Mouse (Mus musculus) kidney, embryonic 16.5 days (tissue): Measurements from ENCODE around the gene Gm29797. TPM values are rescaled to one million over a fixed set of nuclear protein-coding genes. Genes with fewer than 3 reads are reported as not detected.

Source experiments
- ATAC-seq: fragments of 200-750 bp; cut with Nextera tagmentation; 2 replicates; pipeline ENCODE4 v1.8.0; 2017; ENCODE audit warnings: moderate TSS enrichment; ENCODE audit not compliant: low FRiP score, low TSS enrichment
- H3K27ac ChIP-seq: fragments of 300-500 bp; sonication (generic); 2 replicates; pipeline ENCODE4 v1.5.1; 2014; ENCODE audit warnings: low read length
- H3K27me3 ChIP-seq: fragments of 300-500 bp; sonication (generic); 2 replicates; pipeline ENCODE4 v1.6.1; 2014; ENCODE audit warnings: low read length, control low read depth, mixed read lengths; ENCODE audit not compliant: insufficient read depth
- H3K36me3 ChIP-seq: fragments of 300-500 bp; sonication (generic); 2 replicates; pipeline ENCODE4 v1.6.1; 2014; ENCODE audit warnings: low read length, control low read depth, mixed read lengths; ENCODE audit not compliant: insufficient read depth
- H3K4me1 ChIP-seq: fragments of 300-500 bp; sonication (generic); 2 replicates; pipeline ENCODE4 v1.6.1; 2014; ENCODE audit warnings: low read length, control low read depth, mixed read lengths; ENCODE audit not compliant: insufficient read depth
- H3K4me2 ChIP-seq: fragments of 300-500 bp; sonication (generic); replicated peaks from 2 replicates; pipeline ENCODE4 v1.6.1; 2014; ENCODE audit warnings: low read depth, low read length
- H3K4me3 ChIP-seq: fragments of 300-500 bp; sonication (generic); 2 replicates; pipeline ENCODE4 v1.5.1; 2014; ENCODE audit warnings: mild to moderate bottlenecking, low read length
- H3K9ac ChIP-seq: fragments of 300-500 bp; sonication (generic); replicated peaks from 2 replicates; pipeline ENCODE4 v1.6.1; 2014; ENCODE audit warnings: low read length
- H3K9me3 ChIP-seq: fragments of 300-500 bp; sonication (generic); 2 replicates; pipeline ENCODE4 v1.6.1; 2016; ENCODE audit warnings: low read length, control low read depth
- whole genome bisulfite sequencing: fragments of 180-500 bp; shearing (Covaris S2); extraction: QIAGEN DNeasy Blood & Tissue Kit; methylation state at CpG from one replicate; pipeline ENCODE4 v1.1.7; 2014; 5-methylcytosine and 5-hydroxymethylcytosine counted together
- polyA plus RNA-seq: library from polyadenylated mRNA; unstranded; fragments of >200 nt; fragmentation: Nextera tagmentation; extraction: Ambion mirVana; gene quantifications from 2 replicates; pipeline ENCODE4 v1.2.1, GENCODE M21; 2015

Gene Gm29797
- polyA plus RNA-seq, 1 experiment from 2014 or later: 0.21 TPM

DNA sequence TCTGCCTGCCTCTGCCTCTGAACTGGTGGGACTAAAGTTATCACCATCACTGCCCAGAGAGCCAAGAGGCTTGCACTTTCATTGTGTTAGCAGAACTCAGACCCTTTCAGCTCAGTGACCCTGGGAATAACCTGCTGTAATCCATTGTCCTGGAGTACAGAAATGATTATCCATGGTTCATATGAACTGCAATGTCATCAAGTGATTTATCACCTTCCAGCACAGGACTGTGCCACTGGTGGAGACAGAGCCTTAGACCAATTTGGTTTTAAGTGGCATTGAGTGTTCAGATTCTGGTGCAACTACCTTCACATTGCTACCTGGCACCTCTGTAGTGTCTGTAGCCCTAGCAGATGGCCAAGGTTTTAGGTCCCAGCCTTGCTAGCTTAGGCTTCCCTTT lies 3.8 kb upstream of the Gm29797 start:
- Histone ChIP-seq H3K9me3 (no peaks in the 10 kb centered on the region), H3K27ac (no peak overlapping the region), H3K4me2 (no peak overlapping the region), H3K9ac (no peak overlapping the region), H3K4me3 (no peak overlapping the region), H3K36me3 (peaks cover 68% of the 10 kb centered on the region), H3K4me1 (0 out of 2 replicates have a peak, but pooled peaks cover 3% of the 10 kb centered on the region), H3K27me3 (no peaks in the 10 kb centered on the region)
- ATAC-seq: no peak

DNA sequence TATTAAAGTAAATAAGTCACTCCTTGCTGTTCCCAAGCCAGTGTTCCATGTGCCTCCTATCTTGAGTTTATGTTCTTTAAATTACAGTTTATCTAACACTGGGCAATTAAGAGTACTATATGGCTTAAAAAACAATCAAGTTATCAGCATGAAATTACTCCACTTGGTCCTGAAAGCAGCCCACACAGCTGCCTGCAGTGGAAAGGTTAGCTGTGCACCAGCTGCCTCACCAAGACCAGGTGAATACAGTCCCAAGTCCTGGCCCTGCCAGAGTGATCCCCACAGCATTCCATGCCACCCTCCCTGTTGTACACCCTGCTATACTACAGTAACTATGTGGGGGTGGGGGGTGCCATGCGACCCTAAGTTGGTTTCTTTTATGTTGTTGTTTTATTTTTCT lies 3.3 kb upstream of the Gm29797 start:
- ATAC-seq: no peak
- peaks cover 63% of the 10 kb centered on the region for H3K36me3 ChIP-seq
- 84% methylated on average over 1 of the region's 1 CpGs for WGBS
- no peak overlapping the region for H3K9ac ChIP-seq
- no peak overlapping the region for H3K4me2 ChIP-seq
- no peaks in the 10 kb centered on the region for H3K27me3 ChIP-seq
- 0 out of 2 replicates have a peak, but pooled peaks cover 3% of the 10 kb centered on the region for H3K4me1 ChIP-seq
- H3K9me3 ChIP-seq: no peaks in the 10 kb centered on the region
- no peak overlapping the region for H3K4me3 ChIP-seq
- H3K27ac ChIP-seq: no peak overlapping the region

DNA sequence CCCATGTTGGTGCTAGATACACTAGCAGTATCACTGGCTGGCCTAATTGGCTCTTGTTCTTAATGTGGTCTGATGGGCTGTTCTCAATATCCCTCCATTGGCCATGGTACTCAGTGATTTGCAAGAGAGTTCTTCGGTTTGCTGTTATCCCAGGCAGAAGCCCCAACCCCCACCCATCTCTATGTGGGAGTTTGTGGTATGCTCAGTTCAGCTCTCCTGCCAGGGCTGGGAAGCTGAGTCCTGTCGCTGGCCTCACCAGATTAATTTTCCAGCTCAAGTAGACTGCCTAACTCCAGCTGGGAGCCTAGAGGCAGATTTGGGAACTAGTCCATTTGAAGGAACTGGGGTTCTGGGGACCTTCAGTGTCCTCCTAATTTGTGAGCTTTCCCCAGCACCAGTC lies 607 bp downstream of the Gm29797 start:
- peaks cover 32% of the 10 kb centered on the region for H3K36me3 ChIP-seq

DNA sequence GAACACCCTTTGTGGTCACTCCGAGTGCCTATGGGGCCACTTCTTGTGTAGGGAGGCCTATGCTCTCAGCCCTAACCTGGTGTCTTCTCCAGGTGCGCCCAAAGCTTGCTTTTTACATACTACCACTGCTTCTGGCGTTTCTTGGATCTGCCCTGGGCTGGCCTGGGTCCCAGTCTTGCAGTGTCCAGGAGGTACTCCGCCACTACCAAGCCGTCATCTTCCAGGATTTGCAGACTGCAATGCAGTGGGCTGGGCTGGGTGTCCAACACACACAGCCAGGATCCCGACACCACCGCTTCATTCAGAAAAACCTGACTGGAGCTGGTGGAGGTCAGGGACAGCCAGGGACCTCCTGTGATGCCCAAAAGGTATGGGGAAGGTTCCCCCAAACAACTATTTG lies 1.7 kb downstream of the Gm29797 start:
- Histone ChIP-seq H3K36me3 (peaks cover 21% of the 10 kb centered on the region), H3K4me3 (no peak overlapping the region), H3K9me3 (no peaks in the 10 kb centered on the region), H3K4me2 (no peak overlapping the region), H3K27me3 (no peaks in the 10 kb centered on the region), H3K4me1 (peaks cover 12% of the 10 kb centered on the region; the same call in 1 of the 2 replicates), H3K27ac (0 out of 2 replicates have a peak overlapping the region, but pooled peaks have one; percentile 5), H3K9ac (no peak overlapping the region)
- 85% methylated on average over 7 of the region's 7 CpGs for WGBS
- no peak for ATAC-seq

More for the DNA sequence above, 607 bp downstream of the Gm29797 start:
- Histone ChIP-seq H3K4me3 (no peak overlapping the region), H3K27me3 (no peaks in the 10 kb centered on the region), H3K9me3 (no peaks in the 10 kb centered on the region), H3K4me2 (no peak overlapping the region), H3K9ac (no peak overlapping the region), H3K4me1 (peaks cover 12% of the 10 kb centered on the region; the same call in 1 of the 2 replicates), H3K27ac (no peak overlapping the region)
- ATAC-seq: no peak
- WGBS: 49% methylated on average over 2 of the region's 2 CpGs

DNA sequence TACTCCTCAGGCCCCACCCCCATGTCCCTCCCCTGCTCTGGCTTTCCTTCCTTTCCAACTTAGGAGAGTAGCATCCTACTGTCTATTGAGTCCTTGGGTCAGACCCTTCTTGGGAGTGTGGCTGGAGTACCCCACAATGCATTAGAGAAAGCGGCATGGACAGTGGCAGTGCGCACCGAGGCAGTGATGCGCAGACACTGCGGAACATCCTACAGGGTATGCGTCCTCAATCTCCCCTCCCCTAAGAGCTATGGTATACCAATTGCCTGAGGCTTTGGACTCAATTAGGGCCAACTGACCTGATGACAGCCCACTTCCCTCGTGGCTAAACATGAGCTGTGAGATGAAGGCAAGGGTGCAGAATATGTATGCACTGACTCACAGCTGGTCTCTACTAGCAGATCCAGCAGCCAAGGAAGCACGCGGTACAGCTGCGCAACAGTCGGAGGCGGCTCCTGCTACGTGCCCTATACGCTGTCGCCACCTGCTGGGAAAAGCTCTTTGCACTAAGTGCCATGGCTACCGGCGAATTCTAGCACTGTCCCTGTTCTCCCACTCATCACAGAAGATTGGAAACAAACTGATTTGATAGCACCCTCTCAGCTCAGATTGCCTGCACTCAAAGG lies 2.2 kb downstream of the Gm29797 start:
- ATAC-seq: peak; percentile 24; the same call in 1 of the 2 replicates
- Histone ChIP-seq H3K4me1 (peaks cover 14% of the 10 kb centered on the region; the same call in 1 of the 2 replicates), H3K4me3 (no peak overlapping the region), H3K4me2 (0 out of 2 replicates have a peak overlapping the region, but pooled peaks have one; percentile 31), H3K27ac (peak overlapping the region; percentile 5), H3K27me3 (no peaks in the 10 kb centered on the region), H3K9me3 (no peaks in the 10 kb centered on the region), H3K36me3 (peaks cover 19% of the 10 kb centered on the region), H3K9ac (no peak overlapping the region)
- WGBS: 43% methylated on average over 17 of the region's 17 CpGs

DNA sequence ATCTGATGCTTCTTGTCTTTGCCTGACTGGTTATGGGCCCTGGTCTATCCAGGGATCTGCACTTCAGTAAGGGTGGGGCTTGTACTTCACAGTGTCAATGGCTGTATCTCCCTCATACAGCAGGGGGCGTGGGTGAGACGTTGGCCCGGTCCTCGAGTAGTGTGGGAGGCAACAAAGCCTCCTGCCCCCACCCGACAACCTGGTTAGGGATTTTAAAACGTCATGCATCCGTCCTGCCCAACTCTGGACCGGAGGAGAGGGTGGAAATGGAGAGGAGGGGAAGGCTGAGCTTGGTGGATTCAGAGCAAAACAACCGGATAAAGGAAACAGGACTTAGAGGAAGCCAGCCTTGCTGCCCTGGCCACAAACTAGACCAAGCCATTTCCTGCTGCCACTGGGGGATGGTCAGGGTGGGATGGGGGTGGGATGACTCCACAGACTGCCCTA lies 2.8 kb downstream of the Gm29797 start:
- Histone ChIP-seq H3K4me3 (no peak overlapping the region), H3K9me3 (no peaks in the 10 kb centered on the region), H3K27me3 (no peaks in the 10 kb centered on the region), H3K36me3 (peaks cover 18% of the 10 kb centered on the region), H3K27ac (peak overlapping the region; percentile 60; the same call in 1 of the 2 replicates), H3K4me2 (peak overlapping the region; percentile 31), H3K4me1 (peaks cover 14% of the 10 kb centered on the region; the same call in 1 of the 2 replicates), H3K9ac (no peak overlapping the region)
- ATAC-seq: peak; percentile 79
- WGBS: 5% methylated on average over 9 of the region's 9 CpGs

DNA sequence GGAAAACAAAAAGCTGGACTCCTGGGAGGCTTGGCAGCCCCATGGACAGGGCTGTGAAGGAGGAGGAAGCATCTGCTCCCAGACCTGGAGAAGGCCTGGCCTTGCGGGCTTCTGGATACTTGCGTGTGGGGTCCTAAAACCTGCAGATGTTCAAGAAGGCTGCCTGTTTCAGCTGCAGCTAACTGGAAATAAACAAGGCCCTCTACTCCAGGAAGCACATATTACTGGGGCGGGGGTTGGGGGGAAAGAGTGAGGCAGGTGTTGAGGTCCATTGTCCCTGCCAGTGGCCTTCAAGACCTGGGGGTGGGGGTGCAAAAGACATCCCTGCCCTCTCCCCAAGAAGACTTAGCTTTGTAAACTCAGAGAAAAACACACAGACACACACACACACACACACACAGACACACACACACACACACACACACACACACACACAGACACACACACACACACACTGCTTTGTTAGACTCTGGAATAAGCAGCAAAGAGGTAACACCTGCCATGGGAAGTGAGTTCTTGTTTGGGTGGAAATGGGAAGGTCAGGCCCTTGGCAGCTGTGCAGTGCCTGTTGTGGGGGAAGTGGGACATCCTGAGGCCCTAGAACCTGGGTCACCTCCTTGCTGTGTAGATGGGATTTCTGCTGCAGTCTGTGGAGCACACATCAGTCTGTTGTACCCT lies 5.9 kb downstream of the Gm29797 start:
- H3K9ac ChIP-seq: no peak overlapping the region
- peaks cover 12% of the 10 kb centered on the region; the same call in 1 of the 2 replicates for H3K4me1 ChIP-seq
- H3K27ac ChIP-seq: peak overlapping the region; percentile 83
- ATAC-seq: peak; percentile 28; the same call in 1 of the 2 replicates
- H3K36me3 ChIP-seq: no peaks in the 10 kb centered on the region
- no peaks in the 10 kb centered on the region; the same call in 1 of the 2 replicates for H3K9me3 ChIP-seq
- WGBS: 70% methylated on average over 3 of the region's 3 CpGs
- no peak overlapping the region for H3K4me3 ChIP-seq
- no peak overlapping the region for H3K4me2 ChIP-seq
- H3K27me3 ChIP-seq: no peaks in the 10 kb centered on the region

DNA sequence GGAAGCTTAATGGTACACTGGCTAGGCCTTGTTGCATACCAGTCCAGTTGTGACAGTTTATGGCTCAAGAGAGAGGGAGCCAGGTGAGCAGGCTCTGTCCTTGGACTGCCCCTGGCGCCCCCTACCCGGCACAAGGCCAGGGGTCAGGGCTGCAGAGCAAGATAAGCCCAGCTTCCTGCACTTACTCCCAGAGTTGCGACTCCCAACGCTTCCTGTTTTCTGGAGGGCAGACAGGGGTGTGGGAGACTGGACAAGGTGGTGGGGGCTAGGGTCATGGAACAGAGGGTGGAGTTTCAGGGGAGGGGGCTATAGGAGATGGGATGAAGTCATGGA lies 6.4 kb downstream of the Gm29797 start:
- peak; percentile 51 for ATAC-seq
- Histone ChIP-seq H3K27me3 (0 out of 2 replicates have a peak, but pooled peaks cover 1% of the 10 kb centered on the region), H3K4me3 (no peak overlapping the region), H3K9me3 (no peaks in the 10 kb centered on the region; the same call in 1 of the 2 replicates), H3K27ac (peak overlapping the region; percentile 83), H3K9ac (no peak overlapping the region), H3K4me1 (peaks cover 10% of the 10 kb centered on the region; the same call in 1 of the 2 replicates), H3K4me2 (no peak overlapping the region), H3K36me3 (no peaks in the 10 kb centered on the region)
- WGBS: 18% methylated on average over 4 of the region's 4 CpGs

DNA sequence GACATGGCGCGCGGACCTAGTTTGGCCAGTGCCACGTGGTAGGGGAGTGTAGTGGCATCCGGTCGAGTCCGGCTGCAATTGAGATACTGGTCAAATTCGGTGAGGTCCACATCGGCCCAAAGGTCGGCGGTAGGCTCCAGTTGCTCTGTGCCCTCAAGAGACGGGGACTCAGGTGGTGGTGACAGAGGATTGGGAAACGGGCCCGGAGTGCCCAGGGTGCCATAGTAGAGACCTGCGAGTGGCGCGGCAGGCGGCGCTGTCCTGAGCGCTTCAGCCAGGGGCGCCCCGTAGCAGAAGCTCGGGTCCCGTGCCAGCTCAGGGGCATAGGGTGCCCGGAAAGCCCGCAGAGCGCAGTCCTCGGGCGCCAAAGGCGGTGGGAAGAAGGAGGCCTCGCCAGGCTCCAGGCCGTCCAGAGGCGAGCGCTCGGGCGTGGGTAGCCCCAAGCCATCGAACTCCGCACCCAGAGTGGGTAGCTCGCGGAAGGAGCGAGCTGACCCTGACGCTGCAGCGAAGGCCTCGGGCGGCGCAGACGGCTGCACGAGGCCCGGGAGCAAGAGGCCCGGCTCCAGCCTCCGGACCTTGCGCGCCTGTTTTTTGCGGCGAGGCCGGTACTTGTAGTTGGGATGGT lies 13.6 kb downstream of the Gm29797 start:
- Histone ChIP-seq H3K27ac (peak overlapping the region; percentile 51), H3K9me3 (no peaks in the 10 kb centered on the region; the same call in 1 of the 2 replicates), H3K4me1 (peaks cover 21% of the 10 kb centered on the region), H3K27me3 (peaks cover 53% of the 10 kb centered on the region), H3K36me3 (no peaks in the 10 kb centered on the region), H3K4me3 (peak overlapping the region; percentile 55), H3K9ac (peak overlapping the region; percentile 60), H3K4me2 (peak overlapping the region; percentile 72)
- peak; percentile 27; the same call in 1 of the 2 replicates for ATAC-seq
- 4% methylated on average over 56 of the region's 56 CpGs for WGBS
